Mouse (Mus musculus): Measurements from ENCODE around the gene Dis3.
"Not testable (repeated sequence)": the region's sequence is repeated elsewhere in the genome, so short reads cannot be mapped to it uniquely, and the experiment has no call there.

DNA sequence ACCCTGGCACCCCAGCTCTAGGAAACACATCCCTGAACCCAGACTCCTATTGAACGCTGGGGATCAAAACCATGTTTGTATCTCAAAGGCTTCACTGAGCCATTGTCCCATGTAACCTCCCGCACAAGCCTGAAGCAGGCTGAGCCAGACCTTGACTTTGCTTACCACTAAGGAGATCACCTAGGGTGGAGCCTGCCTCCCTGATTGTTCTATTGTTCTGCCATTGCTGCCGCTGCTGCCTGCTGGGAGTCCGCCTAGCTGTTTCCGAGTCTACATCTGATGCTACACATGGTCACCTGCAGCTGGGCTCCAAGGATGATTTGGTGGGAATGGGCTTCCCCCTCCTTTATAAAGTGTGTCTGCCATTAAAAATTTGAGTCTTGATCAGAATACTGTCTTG is 60.3 kb downstream of the Dis3 start:
- not testable (repeated sequence) for TF ChIP-seq CTCF, POLR2A (IDR thresholded peaks at IDR 0.05; ENCODE audit: extremely low read depth, insufficient read depth, low read length)

All from cortical plate, adult 2 months (tissue).